Mouse (Mus musculus) heart, postnatal 0 days (tissue): ENCODE measurements around the gene Gm20721.

ENCODE experiments used
- CTCF ChIP-seq: IDR thresholded peaks from 2 replicates; pipeline ENCODE4 v1.5.1; 2016; ENCODE audit warnings: antibody characterized with exemption, control low read depth, low read depth
- EP300 ChIP-seq: IDR thresholded peaks from 2 replicates; pipeline ENCODE4 v1.6.1; 2016; ENCODE audit warnings: antibody characterized with exemption, low read depth

- TF ChIP-seq EP300 (no peak), CTCF (peak; percentile 71)
Observed at GRCm38 (mm10) chr2:174310913-174311514, 35.5 kb downstream of the Gm20721 start.
